Mouse (Mus musculus) subcutaneous adipose tissue, adult 2 months (tissue): ENCODE data around the gene Gga1. TPM values are rescaled to one million over a fixed set of nuclear protein-coding genes. Genes with fewer than 3 reads are reported as not detected.

Source experiments
- polyA plus RNA-seq: library from polyadenylated mRNA; depleted of rRNA; stranded (reverse); fragments of >200 nt; gene quantifications from 2 replicates; pipeline ENCODE4 v1.2.3, GENCODE M21; 2012; ENCODE audit warnings: low replicate concordance; rRNA removed

Gga1 gene
- 77.4 and 85.5 TPM in 2 replicates for polyA plus RNA-seq

DNA sequence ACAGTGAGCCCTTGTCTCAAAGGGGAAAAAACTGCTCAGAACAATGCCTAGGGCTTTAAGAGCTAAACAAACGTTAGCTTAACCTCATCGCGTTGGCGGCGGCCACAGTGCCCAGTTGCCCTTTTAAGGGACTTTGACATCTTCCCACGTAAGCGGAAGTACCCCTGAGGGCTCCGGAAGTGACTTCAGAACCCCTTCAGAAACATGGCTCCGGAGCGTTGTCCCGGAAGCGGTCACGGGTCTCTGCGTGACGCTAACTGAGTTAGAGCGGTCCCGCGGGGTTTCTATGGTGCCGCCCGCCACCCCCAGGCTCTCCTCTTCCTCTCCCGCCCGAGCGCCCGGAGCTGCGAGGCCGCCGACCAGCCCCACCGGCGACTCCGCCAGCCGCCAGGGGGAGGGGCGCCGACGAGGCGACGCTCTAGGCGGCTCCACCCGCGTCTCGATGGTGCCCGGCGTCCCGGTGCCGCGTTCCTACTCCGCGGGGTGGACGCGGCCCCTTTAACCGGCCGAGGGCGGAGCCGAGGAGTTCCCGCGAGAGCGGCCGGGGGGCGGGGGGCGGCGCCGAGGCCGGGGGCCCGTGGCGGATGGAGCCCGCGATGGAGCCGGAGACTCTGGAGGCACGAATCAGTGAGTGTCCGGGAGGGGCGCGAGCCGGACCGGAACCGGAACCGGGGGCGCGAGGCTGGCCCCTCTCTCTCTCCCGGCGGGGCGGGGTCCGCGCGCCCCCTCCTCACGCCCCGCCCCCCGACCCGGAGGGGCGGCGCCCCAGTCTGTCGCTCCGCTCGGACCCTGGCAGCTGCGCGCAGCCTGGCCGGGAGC lies at the start of gene Gga1:
Gene Gga1, plus strand, starts transcription at position 200 of the 819 bp plus-strand sequence.

DNA sequence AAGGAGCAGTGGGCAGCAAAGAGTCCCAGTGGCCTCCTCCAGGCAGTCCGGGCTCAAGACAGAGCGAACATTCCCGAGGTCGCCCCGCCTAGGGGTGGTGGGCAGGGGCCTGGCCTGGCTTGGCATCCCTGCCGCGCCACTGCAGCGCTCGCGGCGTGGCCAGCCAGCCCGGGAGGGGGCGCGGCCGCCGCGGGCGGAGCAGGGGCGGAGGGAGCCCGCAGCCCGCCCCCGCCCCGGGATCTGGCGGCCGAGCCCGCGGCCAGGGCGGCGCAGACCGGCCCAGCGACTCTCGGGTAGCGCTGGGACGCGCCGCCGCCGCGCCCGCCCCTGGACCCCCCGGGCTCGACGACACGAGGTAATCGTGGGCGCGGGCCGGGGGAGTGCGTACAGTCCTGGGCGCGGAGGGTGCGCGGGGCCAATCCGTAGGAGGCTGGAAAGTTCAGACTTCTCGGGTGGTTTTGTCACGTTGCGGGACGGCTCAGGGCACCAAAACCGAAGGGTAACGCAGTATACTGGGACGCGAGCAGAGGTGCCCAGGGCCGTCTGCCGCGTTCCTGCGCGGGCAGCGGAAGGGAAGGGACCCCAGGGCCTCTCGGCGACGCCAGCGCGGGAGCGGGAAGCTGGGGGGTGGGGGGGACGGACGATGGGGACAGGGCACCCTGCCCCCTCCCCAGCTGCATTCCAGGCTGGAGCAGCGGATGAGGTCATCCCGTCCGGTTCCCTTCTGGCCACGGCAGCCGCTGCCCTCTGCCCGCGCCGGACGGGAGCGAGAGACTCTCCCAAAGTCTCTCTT lies 34.4 kb upstream of the Gga1 start, which contains the start of gene Cdc42ep1:
Gene Cdc42ep1, plus strand, starts transcription at position 254 of the 793 bp plus-strand sequence.

DNA sequence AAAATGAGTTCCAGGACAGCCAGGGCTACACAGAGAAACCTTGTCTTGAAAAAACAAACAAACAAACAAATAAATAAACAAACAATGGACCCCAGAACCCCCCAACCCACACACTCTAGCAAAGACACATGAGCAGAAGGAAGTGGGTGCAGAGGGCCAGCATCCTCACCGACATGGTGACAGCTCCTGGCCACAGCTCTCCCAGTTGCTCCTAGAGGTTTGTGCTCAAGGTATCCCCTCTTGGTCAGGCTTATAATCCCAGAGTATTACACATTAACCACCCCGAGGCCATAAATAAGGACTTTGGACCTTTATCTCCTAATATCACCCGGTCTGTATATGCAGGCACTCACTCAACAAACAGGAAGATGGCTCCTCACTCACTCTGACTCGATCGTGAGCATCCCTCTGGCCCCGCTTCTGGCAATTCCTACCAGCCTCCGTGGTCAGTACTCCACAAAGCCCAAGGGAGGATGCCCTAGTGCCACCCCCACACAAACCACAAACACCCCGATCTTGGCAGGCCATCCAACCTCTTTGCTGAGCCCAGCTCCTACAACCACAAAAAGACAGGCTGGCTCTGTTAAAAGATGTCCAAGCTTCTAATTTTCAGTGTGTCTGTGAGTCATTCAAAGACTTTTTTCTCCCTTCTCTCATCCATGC lies 21.6 kb upstream of the Gga1 start, which contains the start of gene Lgals2:
Gene Lgals2, minus strand, starts transcription at position 227 of the 663 bp plus-strand sequence.

DNA sequence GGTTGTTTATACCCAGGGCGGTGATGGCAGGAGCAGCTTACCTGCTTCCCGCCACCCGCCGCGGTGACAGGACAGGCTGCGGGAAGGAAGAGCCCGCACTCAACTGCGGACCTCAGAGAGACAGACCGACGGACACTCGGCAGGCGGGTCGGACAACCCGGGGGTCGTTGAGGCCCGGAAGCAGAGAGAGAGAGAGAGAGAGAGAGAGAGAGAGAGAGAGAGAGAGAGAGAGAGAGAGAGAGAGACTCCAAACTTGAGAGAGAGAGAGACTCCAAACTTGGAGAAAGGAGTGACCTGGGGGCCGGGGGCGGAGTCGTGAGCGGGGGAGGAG lies 22.4 kb downstream of the Gga1 start, which contains the start of gene Gm49510:
Gene Gm49510, plus strand, starts transcription at position 259 of the 331 bp plus-strand sequence.

DNA sequence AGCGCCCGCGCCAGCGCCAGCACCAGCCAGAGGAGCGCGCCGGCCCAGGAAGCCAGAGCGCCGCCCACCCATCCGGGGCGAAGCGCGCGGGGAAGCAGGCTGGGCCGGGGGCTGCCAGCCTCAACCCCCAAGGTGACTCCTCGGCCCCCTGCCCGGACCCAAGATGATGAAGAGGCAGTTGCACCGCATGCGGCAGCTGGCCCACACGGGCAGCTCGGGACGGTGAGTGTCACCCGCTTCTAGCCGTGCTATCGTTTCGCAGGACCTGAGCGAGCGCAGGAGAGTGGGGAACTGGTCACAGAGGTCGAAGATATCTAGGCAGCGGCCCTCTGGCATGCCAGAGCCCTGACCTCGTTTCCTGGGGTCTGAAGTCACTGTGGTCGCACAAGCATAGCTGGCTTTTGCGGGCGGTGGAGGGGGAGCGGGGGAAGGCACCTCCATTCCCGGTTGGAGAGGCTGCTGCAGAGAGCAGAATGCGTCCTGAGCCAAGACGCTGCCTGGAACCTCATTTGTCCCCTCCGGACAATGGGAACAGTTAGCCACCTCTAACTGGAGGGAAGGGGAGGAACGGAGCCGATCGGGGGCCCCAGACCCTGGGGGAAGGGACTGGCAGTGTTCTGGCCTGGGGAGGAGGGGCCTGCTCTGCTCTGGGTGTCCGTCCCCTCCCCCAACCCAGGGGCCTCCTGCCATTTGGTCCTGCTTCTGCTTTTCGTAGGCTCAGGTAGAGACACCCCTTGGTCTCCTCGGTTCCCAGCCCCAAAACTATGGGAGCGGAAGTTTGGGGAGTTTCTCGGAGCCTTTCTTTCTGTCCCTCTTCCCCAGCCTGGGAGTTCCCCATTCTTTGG lies 23.0 kb downstream of the Gga1 start, which contains the start of gene Sh3bp1:
Gene Sh3bp1, plus strand, starts transcription at position 29 of the 845 bp plus-strand sequence.

DNA sequence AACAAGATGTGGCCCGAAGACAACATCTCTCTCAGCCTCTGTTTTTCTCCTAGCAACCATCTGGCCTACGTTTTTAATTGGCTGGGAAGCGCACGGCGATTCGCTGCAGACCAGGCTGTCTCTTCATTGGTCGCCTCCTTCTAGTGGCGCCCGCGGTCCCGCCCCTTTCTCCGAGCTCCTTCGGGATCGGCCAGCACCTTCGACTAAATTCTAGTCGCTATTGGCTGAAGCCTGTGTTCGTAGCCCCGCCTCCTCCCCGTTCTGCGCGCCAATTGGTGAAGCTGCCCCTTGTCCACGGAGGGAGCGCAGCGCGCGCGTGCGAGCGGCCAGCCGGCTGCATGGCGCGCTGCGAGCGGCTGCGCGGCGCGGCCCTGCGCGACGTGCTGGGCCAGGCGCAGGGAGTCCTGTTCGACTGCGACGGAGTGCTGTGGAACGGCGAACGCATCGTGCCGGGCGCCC lies 36.7 kb downstream of the Gga1 start, which contains the start of gene Pdxp:
Gene Pdxp, plus strand, starts transcription at position 288 of the 459 bp plus-strand sequence.

DNA sequence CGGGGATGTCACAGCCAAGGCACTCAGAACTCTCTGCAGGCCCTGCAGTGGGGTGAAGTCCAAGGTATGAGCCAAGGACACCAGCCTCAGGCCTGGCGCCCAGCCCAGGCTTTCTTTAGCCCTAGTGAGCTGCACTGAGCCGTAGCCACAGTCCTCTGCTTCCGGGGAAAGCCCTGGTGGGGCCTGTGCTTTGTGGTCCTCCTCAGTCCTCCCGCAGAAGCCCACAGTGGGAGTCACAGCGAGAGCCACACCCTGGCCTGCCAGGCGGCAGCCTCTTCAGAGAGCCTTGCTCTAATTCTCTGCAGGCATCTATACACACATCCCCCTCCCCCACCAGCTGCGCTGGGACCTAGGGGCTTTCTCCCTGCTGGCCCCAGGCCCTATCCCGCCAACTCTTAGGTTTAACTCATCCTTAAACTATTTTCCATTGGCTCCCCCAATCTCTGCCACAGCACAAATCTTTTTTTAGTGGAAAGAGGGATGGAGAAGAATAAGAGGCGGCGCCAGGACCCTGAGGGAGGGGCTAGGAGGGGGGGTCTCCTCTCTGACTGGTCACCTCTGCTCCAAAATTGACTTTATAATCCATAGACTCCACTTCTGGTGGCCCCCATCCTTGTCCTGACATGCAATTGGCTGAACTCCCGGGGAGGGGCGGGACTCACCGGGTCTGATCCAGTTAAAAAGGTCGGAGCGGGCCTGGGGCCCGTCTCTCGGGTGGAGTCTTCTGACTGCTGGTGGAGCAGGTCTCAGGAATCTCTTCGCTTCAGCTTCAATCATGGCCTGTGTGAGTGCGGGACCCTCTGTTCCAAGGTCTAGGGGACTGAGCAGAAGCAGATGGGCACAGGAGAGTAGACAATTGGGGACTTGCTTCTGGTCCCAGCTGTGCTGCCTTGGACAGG lies 49.3 kb downstream of the Gga1 start, which contains the start of gene Lgals1:
Gene Lgals1, plus strand, starts transcription at position 705 of the 899 bp plus-strand sequence.

DNA sequence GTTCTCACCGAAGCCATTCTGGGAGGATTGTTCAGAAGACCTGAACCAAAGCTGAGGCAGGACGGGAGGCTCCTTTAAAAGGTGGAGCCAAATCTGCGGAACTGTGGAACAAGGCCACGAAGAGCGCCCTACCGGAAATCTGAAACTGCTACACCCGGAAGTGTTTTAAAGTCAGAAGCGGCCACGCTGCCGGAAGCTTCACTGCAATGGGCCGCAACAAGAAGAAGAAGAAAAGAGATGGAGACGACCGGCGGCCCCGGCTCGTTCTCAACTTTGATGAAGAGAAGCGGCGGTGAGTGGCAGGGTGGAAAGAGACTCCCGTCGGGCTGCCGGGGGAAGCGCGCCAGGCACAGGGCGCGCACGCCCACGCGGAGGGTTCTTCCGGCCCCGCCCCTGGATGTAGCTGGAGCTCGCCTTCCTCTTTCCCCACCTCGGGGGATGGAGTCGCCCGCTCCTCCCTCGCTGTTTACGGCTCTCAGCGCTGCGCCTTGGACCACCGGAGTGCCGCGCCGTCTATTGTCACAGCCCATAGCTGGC lies 57.9 kb downstream of the Gga1 start, which contains the start of gene Nol12:
Gene Nol12, plus strand, starts transcription at position 150 of the 537 bp plus-strand sequence.

Other genes starting within 250 kb of the Gga1 start
- 0.05 TPM in 1 of 2 replicates, not detected in the other for gene Elfn2, start 158.4 kb upstream of the Gga1 start, polyA plus RNA-seq
- 87.2 and 261 TPM in 2 replicates for gene Mfng, start 103.7 kb upstream of the Gga1 start, polyA plus RNA-seq
- 28.9 and 72.2 TPM in 2 replicates for gene Card10, start 74.1 kb upstream of the Gga1 start, polyA plus RNA-seq
- gene Cdc42ep1, start 34.6 kb upstream of the Gga1 start, polyA plus RNA-seq = 113 and 345 TPM in 2 replicates
- gene Lgals2, start 21.7 kb upstream of the Gga1 start, polyA plus RNA-seq = 0.75 and 1.7 TPM in 2 replicates
- 0.04 and 0.08 TPM in 2 replicates for gene Gm49510, start 22.5 kb downstream of the Gga1 start, polyA plus RNA-seq
- gene Sh3bp1, start 22.6 kb downstream of the Gga1 start, polyA plus RNA-seq = 27.4 and 95.4 TPM in 2 replicates
- 7.4 and 12.8 TPM in 2 replicates for gene Pdxp, start 36.7 kb downstream of the Gga1 start, polyA plus RNA-seq
- 3,321 and 5,577 TPM in 2 replicates for gene Lgals1, start 49.5 kb downstream of the Gga1 start, polyA plus RNA-seq
- gene Nol12, start 57.7 kb downstream of the Gga1 start, polyA plus RNA-seq = 28.0 and 29.6 TPM in 2 replicates
- 71.7 and 108 TPM in 2 replicates for gene Triobp, start 70.5 kb downstream of the Gga1 start, polyA plus RNA-seq
- 61.7 and 125 TPM in 2 replicates for gene H1f0, start 151.3 kb downstream of the Gga1 start, polyA plus RNA-seq
- 0.54 TPM in 1 of 2 replicates, not detected in the other for gene Galr3, start 164.7 kb downstream of the Gga1 start, polyA plus RNA-seq
- gene Ankrd54, start 185.7 kb downstream of the Gga1 start, polyA plus RNA-seq = 32.5 and 48.9 TPM in 2 replicates
- gene Eif3l, start 198.0 kb downstream of the Gga1 start, polyA plus RNA-seq = 229 TPM in 2 replicates
- 29.8 and 85.6 TPM in 2 replicates for gene Micall1, start 231.7 kb downstream of the Gga1 start, polyA plus RNA-seq